Mouse (Mus musculus): ENCODE measurements around the gene Zfp92.
A peak's percentile ranks its signal among the peaks of the same experiment; 100 is the strongest.
"Not testable (repeated sequence)": the region's sequence is repeated elsewhere in the genome, so short reads cannot be mapped to it uniquely, and the experiment has no call there.

Gene Zfp92

GRCm38 (mm10) chrX:73410880-73411517 lies at the start of gene Zfp92:
Gene Zfp92, plus strand, starts transcription at chrX:73411096.
- no peak for DNase-seq

GRCm38 (mm10) chrX:73363291-73363690 lies 47.6 kb upstream of the Zfp92 start:
- DNase-seq: no peak

- no peak for DNase-seq
Measured at GRCm38 (mm10) chrX:73384419-73384818, 26.5 kb upstream of the Zfp92 start.

GRCm38 (mm10) chrX:73384924-73385323 lies 26.0 kb upstream of the Zfp92 start:
- no peak for DNase-seq

- DNase-seq: no peak
Measured at GRCm38 (mm10) chrX:73391481-73391880, 19.4 kb upstream of the Zfp92 start.

- no peak for DNase-seq
Measured at GRCm38 (mm10) chrX:73396446-73396845, 14.4 kb upstream of the Zfp92 start.

GRCm38 (mm10) chrX:73398636-73399035 lies 12.3 kb upstream of the Zfp92 start, which contains the start of gene Gm18336:
Gene Gm18336, minus strand, starts transcription at chrX:73398736.
- DNase-seq: not testable (repeated sequence)

- DNase-seq: no peak
Measured at GRCm38 (mm10) chrX:73400951-73401350, 9.9 kb upstream of the Zfp92 start.

- DNase-seq: no peak
Measured at GRCm38 (mm10) chrX:73401616-73402015, 9.3 kb upstream of the Zfp92 start.

GRCm38 (mm10) chrX:73412767-73413166 lies 1.9 kb downstream of the Zfp92 start:
- DNase-seq: no peak

GRCm38 (mm10) chrX:73430036-73430435 lies 19.1 kb downstream of the Zfp92 start:
- DNase-seq: no peak

GRCm38 (mm10) chrX:73432850-73433249 lies 22.0 kb downstream of the Zfp92 start:
- DNase-seq: no peak

- no peak for DNase-seq
Measured at GRCm38 (mm10) chrX:73435252-73435651, 24.4 kb downstream of the Zfp92 start, which contains the start of gene Trex2. Gene Trex2, minus strand, starts transcription at chrX:73435344.

- DNase-seq: no peak
Measured at GRCm38 (mm10) chrX:73441428-73441827, 30.5 kb downstream of the Zfp92 start.

- DNase-seq: peak; percentile 42
Measured at GRCm38 (mm10) chrX:73451949-73452348, 41.1 kb downstream of the Zfp92 start.

GRCm38 (mm10) chrX:73458877-73459392 lies 48.0 kb downstream of the Zfp92 start, which contains the start of gene Haus7:
Gene Haus7, minus strand, starts transcription at chrX:73459044.
- peak; percentile 95 for DNase-seq

- no peak for DNase-seq
Measured at GRCm38 (mm10) chrX:73460792-73461191, 49.9 kb downstream of the Zfp92 start.

GRCm38 (mm10) chrX:73465483-73466186 lies 54.7 kb downstream of the Zfp92 start:
- DNase-seq: no peak

GRCm38 (mm10) chrX:73467446-73468241 lies 56.7 kb downstream of the Zfp92 start:
- DNase-seq: no peak

- DNase-seq: no peak
Measured at GRCm38 (mm10) chrX:73468330-73468729, 57.4 kb downstream of the Zfp92 start.

GRCm38 (mm10) chrX:73468752-73469151 lies 57.9 kb downstream of the Zfp92 start:
- no peak for DNase-seq

- no peak for DNase-seq
Measured at GRCm38 (mm10) chrX:73471764-73472163, 60.9 kb downstream of the Zfp92 start.
